Mouse (Mus musculus) G1E (cell line): ENCODE measurements at regions not wholly inside any gene's neighbourhood (a gene's known extent, or its start where the extent isn't known, plus 50 kb on each side); places are given as distances from the start of the nearest gene placed in this dataset.
"Not testable (repeated sequence)": the region's sequence is repeated elsewhere in the genome, so short reads cannot be mapped to it uniquely, and the experiment has no call there.

Experiments used
- ATAC-seq: 2 replicates; pipeline ENCODE4 v1.8.0; 2016; ENCODE audit warnings: mild to moderate bottlenecking; ENCODE audit not compliant: insufficient number of reproducible peaks, poor library complexity, low FRiP score, severe bottlenecking; ENCODE audit errors: extremely low read depth
- DNase-seq: peaks from one replicate; pipeline ENCODE4 v3.0.0; 2012; ENCODE audit warnings: low spot score
- H3K27me3 ChIP-seq: 2 replicates; pipeline ENCODE4 v1.6.1; 2012; ENCODE audit warnings: mild to moderate bottlenecking, low read length, inconsistent platforms; ENCODE audit not compliant: insufficient read depth
- H3K36me3 ChIP-seq: replicated peaks from 2 replicates; pipeline ENCODE3; 2012; ENCODE audit warnings: mild to moderate bottlenecking, inconsistent platforms
- H3K4me1 ChIP-seq: 2 replicates; pipeline ENCODE4 v1.6.1; 2012; ENCODE audit warnings: low read depth, low read length, inconsistent platforms, mixed read lengths; ENCODE audit not compliant: insufficient read depth
- H3K4me3 ChIP-seq: 2 replicates; pipeline ENCODE4 v1.5.1; 2012; ENCODE audit warnings: low read depth, mild to moderate bottlenecking, inconsistent platforms, low read length, moderate library complexity, mixed read lengths
- H3K9me3 ChIP-seq: replicated peaks from 2 replicates; pipeline ENCODE4 v1.6.1; 2012; ENCODE audit warnings: inconsistent platforms
- CTCF ChIP-seq: IDR thresholded peaks from 2 replicates; pipeline ENCODE4 v1.5.1; 2012; ENCODE audit warnings: low read depth, low read length, inconsistent platforms, mixed read lengths
- GATA1 ChIP-seq: IDR thresholded peaks from 2 replicates; pipeline ENCODE4 v1.6.1; 2012; ENCODE audit warnings: borderline replicate concordance, low read length, inconsistent platforms, mixed read lengths
- GATA2 ChIP-seq: IDR thresholded peaks from 2 replicates; pipeline ENCODE4 v1.6.1; 2012; ENCODE audit warnings: low read depth, low read length, inconsistent platforms, borderline replicate concordance
- POLR2AphosphoS5 ChIP-seq: IDR thresholded peaks from 2 replicates; pipeline ENCODE4 v1.6.1; 2012; ENCODE audit warnings: low read depth, low read length, inconsistent platforms; ENCODE audit not compliant: insufficient replicate concordance
- TAL1 ChIP-seq: conservative IDR thresholded peaks from 2 replicates; pipeline ENCODE4 v1.6.1; 2012; ENCODE audit warnings: low read depth, low read length, inconsistent platforms, mixed read lengths

GRCm38 (mm10) chr4:51868250-51868649 lies 570.8 kb upstream of the Smc2 start:
- Histone ChIP-seq H3K4me3 (no peak overlapping the region), H3K4me1 (no peaks in the 10 kb centered on the region), H3K9me3 (0 out of 2 replicates have a peak, but pooled peaks cover 3% of the 10 kb centered on the region), H3K27me3 (no peaks in the 10 kb centered on the region), H3K36me3 (no peaks in the 10 kb centered on the region)
- DNase-seq (no peak), ATAC-seq (no peak)
- TF ChIP-seq TAL1 (no peak), CTCF (no peak), GATA2 (no peak), POLR2AphosphoS5 (no peak), GATA1 (no peak)

GRCm38 (mm10) chr4:51868716-51869115 lies 570.3 kb upstream of the Smc2 start:
- not testable (repeated sequence) for ATAC-seq, H3K4me3 ChIP-seq, H3K4me1 ChIP-seq, H3K27me3 ChIP-seq, H3K9me3 ChIP-seq, H3K36me3 ChIP-seq, DNase-seq

GRCm38 (mm10) chr4:51885460-51885859 lies 553.6 kb upstream of the Smc2 start:
- no peak for TF ChIP-seq POLR2AphosphoS5
- no peak for TF ChIP-seq GATA1
- TF ChIP-seq CTCF, result no peak
- TF ChIP-seq TAL1, result no peak
- no peak for TF ChIP-seq GATA2
- H3K27me3 ChIP-seq, result no peaks in the 10 kb centered on the region
- no peaks in the 10 kb centered on the region for H3K36me3 ChIP-seq
- ATAC-seq (no peak), DNase-seq (no peak)
- H3K4me1 ChIP-seq, result no peaks in the 10 kb centered on the region
- H3K9me3 ChIP-seq, result no peaks in the 10 kb centered on the region
- no peak overlapping the region for H3K4me3 ChIP-seq

DNA sequence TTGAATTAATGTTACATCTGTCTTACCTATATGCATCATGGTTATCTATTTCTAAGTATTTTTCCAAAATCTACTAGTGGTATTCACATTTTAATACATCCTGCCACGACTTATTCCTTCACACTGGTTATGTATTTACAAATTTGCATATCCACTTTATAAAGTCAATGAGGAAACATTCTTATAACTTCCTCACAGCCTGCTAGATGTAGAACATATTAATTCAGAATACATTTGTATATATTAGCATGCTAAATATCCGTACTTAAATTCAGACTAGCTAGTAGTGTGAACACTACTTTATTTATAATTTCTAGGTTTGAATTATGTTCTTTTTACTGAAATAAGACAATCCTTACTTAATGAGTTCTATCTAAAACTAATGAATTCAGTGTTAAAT lies 549.8 kb upstream of the Smc2 start:
- peaks cover 11% of the 10 kb centered on the region for H3K9me3 ChIP-seq
- no peak for DNase-seq
- no peaks in the 10 kb centered on the region for H3K36me3 ChIP-seq
- TF ChIP-seq POLR2AphosphoS5 (no peak), TAL1 (no peak), GATA2 (no peak), CTCF (no peak), GATA1 (no peak)
- ATAC-seq, result no peak
- no peaks in the 10 kb centered on the region for H3K27me3 ChIP-seq
- no peaks in the 10 kb centered on the region for H3K4me1 ChIP-seq
- H3K4me3 ChIP-seq, result no peak overlapping the region

DNA sequence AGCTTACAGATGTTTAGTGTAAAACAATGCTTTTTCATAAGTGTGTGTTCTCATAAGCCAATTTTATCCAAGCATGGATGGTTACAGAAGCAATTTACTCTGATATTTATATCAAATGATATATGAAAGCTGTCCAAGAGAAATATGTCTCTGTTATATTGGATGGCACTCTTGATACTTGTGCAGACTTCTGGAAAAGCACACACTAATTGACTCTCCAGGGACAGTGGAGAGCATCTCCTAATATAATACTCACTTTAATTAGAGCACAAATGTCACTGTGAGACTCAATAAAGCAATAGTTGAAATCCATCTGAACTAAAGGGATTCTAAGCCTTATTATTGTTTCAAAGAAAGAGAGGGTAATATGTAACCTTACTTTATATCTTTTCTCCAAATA lies 510.8 kb upstream of the Smc2 start:
- TF ChIP-seq CTCF, result no peak
- TF ChIP-seq GATA2, result no peak
- no peak for TF ChIP-seq GATA1
- no peak for TF ChIP-seq POLR2AphosphoS5
- no peak for TF ChIP-seq TAL1
- no peak for ATAC-seq

DNA sequence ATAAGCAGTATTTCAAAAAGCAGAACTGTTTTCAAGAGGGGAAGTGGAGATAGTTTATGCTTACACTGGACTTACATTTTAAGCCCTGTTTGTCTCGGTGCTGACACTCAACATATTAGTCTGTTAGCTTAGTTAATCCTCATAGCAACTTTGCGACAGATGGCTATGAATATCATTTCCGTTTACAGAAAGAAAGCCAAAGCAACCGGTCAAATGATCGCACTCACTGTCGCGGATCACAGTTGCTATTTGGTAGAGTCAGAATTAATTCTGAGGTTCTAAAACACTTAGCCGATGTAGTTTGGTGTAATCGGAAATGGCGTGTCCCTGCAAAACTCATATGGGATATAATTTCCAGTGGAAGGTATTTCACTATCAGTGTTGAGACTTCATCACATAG lies 469.3 kb upstream of the Smc2 start:
- Histone ChIP-seq H3K36me3 (no peaks in the 10 kb centered on the region), H3K27me3 (no peaks in the 10 kb centered on the region), H3K9me3 (no peaks in the 10 kb centered on the region), H3K4me1 (no peaks in the 10 kb centered on the region), H3K4me3 (no peak overlapping the region)
- DNase-seq, result no peak
- no peak for ATAC-seq
- TF ChIP-seq GATA2 (no peak), CTCF (no peak), GATA1 (no peak), TAL1 (no peak), POLR2AphosphoS5 (no peak)

More for the DNA sequence above, 510.8 kb upstream of the Smc2 start:
- no peaks in the 10 kb centered on the region for H3K9me3 ChIP-seq
- no peaks in the 10 kb centered on the region for H3K4me1 ChIP-seq
- no peak overlapping the region for H3K4me3 ChIP-seq
- H3K36me3 ChIP-seq, result no peaks in the 10 kb centered on the region
- H3K27me3 ChIP-seq, result no peaks in the 10 kb centered on the region
- no peak for DNase-seq

- no peak for TF ChIP-seq GATA2
- no peak for TF ChIP-seq TAL1
- TF ChIP-seq CTCF, result no peak
- TF ChIP-seq POLR2AphosphoS5, result no peak
- TF ChIP-seq GATA1, result no peak
- no peaks in the 10 kb centered on the region for H3K36me3 ChIP-seq
- H3K4me1 ChIP-seq, result no peaks in the 10 kb centered on the region
- no peaks in the 10 kb centered on the region for H3K27me3 ChIP-seq
- H3K4me3 ChIP-seq, result no peak overlapping the region
- DNase-seq (no peak), ATAC-seq (no peak)
- no peaks in the 10 kb centered on the region for H3K9me3 ChIP-seq
Observed at GRCm38 (mm10) chr4:51978962-51979361, 460.1 kb upstream of the Smc2 start.
